Mouse (Mus musculus) central nervous system, embryonic 14 days (tissue): ENCODE data around the gene Anln. TPM values are rescaled to one million over a fixed set of nuclear protein-coding genes. Genes with fewer than 3 reads are reported as not detected.

Experiments used
- polyA plus RNA-seq: library from polyadenylated mRNA; depleted of rRNA; stranded (reverse); fragments of >200 nt; gene quantifications from 2 replicates; pipeline ENCODE4 v1.2.3, GENCODE M21; 2012; rRNA removed

Gene Anln
- polyA plus RNA-seq = 13.7 and 15.2 TPM in 2 replicates

DNA sequence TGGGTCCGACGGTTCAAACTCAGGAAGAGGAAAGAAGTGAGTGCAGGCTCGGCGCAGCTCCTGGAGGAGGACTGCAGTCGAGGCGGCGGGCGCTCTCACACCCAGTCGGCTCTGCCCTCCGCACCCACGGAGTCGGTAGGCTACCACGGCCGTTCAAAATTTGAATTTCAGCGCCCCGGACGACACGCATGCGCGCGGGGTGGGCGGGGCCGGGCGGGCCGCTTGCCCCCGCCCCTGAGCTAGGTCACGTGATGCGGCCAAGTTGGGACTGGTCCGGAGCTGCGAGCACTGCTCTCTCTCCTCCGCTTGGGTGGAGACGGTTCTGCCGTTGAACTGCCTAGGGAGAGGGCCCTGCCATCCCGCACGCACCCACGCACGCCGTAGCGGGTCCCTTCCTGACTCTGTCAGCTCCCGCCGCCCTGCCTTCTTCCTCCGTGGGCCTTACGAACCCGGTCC, at the start of gene Anln:
Gene Anln, minus strand, starts transcription at position 168 of the 456 bp plus-strand sequence.

DNA sequence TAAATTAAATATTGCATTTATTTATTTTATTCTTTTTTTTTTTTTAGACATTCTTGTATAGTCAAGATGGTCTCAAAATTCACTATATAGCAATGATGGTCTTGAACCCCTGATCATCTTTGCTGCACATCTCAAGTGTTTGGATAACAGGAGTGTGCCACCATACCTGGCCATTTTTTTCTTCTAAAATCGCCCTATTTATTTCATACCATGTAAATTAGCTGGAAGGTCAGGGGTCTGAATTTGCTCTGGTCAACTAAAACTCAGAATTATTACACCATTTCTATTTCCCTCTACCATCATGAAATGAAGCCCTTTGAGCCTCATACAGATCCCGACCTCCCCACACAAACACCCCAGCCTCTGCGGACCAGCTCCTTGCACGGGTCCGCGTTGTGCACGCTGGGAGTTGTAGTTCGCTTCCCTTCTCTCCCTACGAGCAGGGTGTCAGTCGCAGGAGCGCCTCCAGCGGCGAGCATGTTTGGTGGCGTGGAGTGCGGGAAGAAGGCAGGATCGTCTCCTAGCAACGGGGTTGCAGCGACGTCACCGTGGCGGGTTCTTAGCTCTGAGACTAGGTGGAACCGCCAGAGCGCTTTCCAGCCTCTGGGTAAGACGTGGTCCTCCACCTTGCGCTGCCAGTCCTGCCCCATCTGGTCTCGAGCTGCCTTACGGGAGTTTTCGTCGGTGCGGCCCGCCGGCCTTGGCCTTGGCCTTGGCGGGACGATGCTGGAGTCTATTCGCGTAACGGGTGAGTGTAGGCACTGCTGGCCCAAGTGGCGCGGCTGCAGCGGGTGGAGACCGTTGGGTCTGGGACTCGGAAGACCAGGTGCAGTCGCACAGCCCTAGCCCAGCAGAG, 22.2 kb upstream of the Anln start, which contains the start of gene 9530077C05Rik:
Gene 9530077C05Rik, plus strand, starts transcription at position 512 of the 856 bp plus-strand sequence.

DNA sequence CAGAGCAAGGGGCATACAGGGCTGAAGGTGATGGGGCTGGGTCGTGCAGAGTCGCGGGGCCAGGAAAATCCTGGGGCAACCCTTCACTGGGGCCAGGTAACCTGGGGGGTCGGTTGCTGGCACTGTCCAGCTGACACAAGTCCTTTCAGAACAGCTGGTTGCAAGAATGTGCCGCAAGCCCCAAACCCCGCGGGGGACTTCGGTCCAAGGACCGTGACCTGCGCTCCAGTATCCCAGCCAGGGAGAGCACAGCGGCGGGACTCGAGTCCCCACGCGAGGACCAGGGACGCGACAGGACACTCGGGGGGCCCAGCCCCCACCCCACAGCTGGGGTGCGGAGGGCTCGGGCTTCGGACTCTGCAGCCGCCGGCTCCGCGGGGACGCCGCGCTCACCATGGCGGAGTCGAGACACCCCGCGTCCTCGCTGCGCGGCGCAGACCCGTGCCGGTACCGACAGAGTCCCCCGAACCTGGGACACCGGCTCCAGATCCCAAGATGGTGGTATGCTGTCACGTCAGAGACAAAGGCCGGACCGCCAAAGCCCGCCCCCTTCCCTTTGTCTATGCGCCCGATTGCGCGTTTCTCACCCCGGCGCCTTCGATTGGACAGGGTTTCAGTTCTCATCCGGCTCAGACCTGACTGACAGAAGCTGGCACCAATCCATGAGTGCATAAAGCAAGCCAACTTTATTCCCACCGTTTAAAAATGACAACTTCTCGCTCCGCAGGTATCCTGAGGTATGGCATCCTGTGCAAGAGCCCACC, 81.7 kb downstream of the Anln start, which contains the start of gene Zfp810:
Gene Zfp810, minus strand, starts transcription at position 493 of the 764 bp plus-strand sequence.

Other genes with a start within 250 kb of the Anln start
- 87.3 and 87.8 TPM in 2 replicates for gene Pigyl, start 232.3 kb downstream of the Anln start, polyA plus RNA-seq
- gene Zfp872, start 201.1 kb downstream of the Anln start, polyA plus RNA-seq = 0.12 and 0.14 TPM in 2 replicates
- 7.4 and 9.4 TPM in 2 replicates for gene Zfp809, start 163.5 kb downstream of the Anln start, polyA plus RNA-seq
- 4.3 and 4.7 TPM in 2 replicates for gene Zfp599, start 129.3 kb downstream of the Anln start, polyA plus RNA-seq
- gene Zfp810, start 81.5 kb downstream of the Anln start, polyA plus RNA-seq = 36.5 and 41.8 TPM in 2 replicates
- 6.2 and 6.7 TPM in 2 replicates for gene 9530077C05Rik, start 22.3 kb upstream of the Anln start, polyA plus RNA-seq
- not detected in 2 replicates for gene Gm17545, start 65.1 kb upstream of the Anln start, polyA plus RNA-seq
- 78.2 and 81.4 TPM in 2 replicates for gene Rp9, start 80.6 kb upstream of the Anln start, polyA plus RNA-seq
- 20.1 and 20.6 TPM in 2 replicates for gene Bbs9, start 86.5 kb upstream of the Anln start, polyA plus RNA-seq